Mouse (Mus musculus) thymus, adult 2 months (tissue): ENCODE data around the gene Fam193b.

Source experiments
- CTCF ChIP-seq: fragments of 200-500 bp; IDR thresholded peaks from 2 replicates; pipeline ENCODE4 v1.5.1; 2012; ENCODE audit warnings: mild to moderate bottlenecking, control low read depth, low read length, moderate library complexity, borderline replicate concordance; ENCODE audit not compliant: control insufficient read depth, poor library complexity, insufficient read depth; ENCODE audit errors: extremely low read depth
- POLR2A ChIP-seq: fragments of 200-500 bp; IDR thresholded peaks from 2 replicates; pipeline ENCODE4 v1.6.1; 2012; ENCODE audit warnings: mild to moderate bottlenecking, low read length, control low read depth, moderate library complexity; ENCODE audit not compliant: control insufficient read depth, poor library complexity, insufficient read depth; ENCODE audit errors: extremely low read depth

DNA sequence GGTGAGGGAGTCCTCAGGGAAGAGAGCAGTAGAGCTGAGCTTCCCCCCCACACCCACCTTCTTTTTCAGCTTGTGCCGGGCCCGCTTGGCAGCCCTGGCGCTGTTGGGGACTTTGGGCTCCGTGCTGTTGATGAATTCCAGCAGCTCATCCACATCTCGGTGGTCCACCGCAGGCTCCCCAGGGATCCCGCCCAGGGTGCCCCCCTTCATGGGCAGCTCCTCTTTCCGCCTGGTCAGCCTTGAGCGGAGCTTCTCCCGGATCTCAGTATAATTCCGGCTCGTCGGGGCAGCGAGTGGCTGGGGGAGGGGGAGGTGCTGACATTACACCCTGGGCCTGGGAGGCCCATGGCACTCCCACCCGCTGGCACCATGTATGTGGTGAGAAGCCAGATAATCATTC is 21.9 kb downstream of the Fam193b start:
- TF ChIP-seq POLR2A (no peak), CTCF (no peak)
